Mouse (Mus musculus) layer of hippocampus, postnatal 10 days (tissue): ENCODE measurements at regions not wholly inside any gene's neighbourhood (a gene's known extent, or its start where the extent isn't known, plus 50 kb on each side); places are given as distances from the start of the nearest gene placed in this dataset.

Experiments
- DNase-seq, 2 experiments: peaks; one replicate each; pipeline ENCODE4 v3.0.0; 2021; ENCODE audit warnings: low spot score in 2 of 2

- DNase-seq, result no peak
These were observed 168.1 kb upstream of the Olig3 start for GRCm38 (mm10) chr10:19188082-19188742.

GRCm38 (mm10) chr10:19187716-19188081 lies 168.6 kb upstream of the Olig3 start:
- no peak for DNase-seq

GRCm38 (mm10) chr10:19187084-19187615 lies 169.2 kb upstream of the Olig3 start:
- no peak for DNase-seq

GRCm38 (mm10) chr10:19185790-19186581 lies 170.3 kb upstream of the Olig3 start:
- peak; percentile 23 to 37 for DNase-seq

GRCm38 (mm10) chr10:19184886-19185285 lies 169.4 kb upstream of the Tnfaip3 start:
- DNase-seq, result no peak

DNA sequence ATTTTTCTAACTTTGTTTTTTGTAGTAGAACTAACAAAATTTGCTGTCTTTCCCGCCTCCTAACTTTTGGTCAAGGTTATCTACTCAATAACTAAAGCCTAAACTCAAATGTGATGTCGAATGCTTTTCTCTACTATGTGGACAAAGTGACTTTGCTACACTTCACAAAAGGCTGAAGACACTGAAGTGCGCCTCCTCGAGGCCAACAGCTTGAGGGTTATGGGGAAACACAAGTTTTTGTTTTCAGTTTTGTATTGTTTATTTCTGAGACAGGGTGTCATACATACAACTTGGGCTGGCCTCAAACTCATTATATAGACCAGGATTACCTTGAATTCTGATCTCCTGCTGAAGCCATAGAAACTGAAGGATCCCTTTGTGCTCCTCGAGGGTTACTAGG lies 162.4 kb upstream of the Tnfaip3 start:
- no peak for DNase-seq

GRCm38 (mm10) chr10:19177414-19177813 lies 162.0 kb upstream of the Tnfaip3 start:
- no peak for DNase-seq

DNA sequence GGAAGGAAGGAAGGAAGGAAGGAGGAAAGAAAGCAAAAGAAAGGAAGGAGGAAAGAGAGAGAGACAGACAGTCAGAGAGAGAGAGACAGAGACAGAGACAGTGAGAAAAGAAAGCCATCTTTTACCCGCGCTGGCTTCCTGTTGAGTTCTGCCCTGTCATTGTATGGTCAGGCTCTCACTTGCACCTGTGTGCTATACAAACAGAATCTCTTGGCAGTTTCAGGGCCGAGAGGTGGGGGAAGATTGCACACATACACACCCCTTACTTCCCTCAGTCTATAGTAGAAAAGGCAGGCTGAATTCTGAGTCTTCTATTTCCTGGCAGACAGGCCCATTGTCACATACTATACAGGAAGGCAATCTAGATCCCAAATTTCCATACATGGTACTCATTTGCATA lies 160.8 kb upstream of the Tnfaip3 start:
- no peak for DNase-seq

GRCm38 (mm10) chr10:19171834-19172233 lies 156.4 kb upstream of the Tnfaip3 start:
- no peak for DNase-seq

DNA sequence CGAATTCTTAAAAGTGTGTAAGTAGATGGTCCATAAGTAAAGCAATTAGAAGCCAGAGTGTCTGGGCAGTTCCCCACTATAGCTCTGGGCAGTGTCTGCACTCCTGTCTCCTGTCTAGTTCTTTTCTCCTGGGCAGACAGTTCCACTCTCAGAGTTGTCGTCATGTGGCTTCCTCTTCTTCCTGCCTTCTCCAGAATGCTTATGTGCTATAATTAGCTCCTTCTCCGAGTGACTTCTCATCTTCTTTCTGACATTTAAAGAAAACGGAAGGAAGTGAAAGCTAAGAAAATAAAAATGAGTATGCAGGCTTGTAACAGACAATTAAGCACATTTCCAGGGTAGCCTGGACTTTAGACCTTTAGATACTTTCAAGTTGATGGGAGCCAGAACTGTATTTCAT lies 155.1 kb upstream of the Tnfaip3 start:
- DNase-seq, result no peak

GRCm38 (mm10) chr10:19169272-19169671 lies 153.8 kb upstream of the Tnfaip3 start:
- DNase-seq, result no peak

- no peak for DNase-seq
These were observed 152.9 kb upstream of the Tnfaip3 start for GRCm38 (mm10) chr10:19168362-19168761.

GRCm38 (mm10) chr10:19167641-19168271 lies 152.3 kb upstream of the Tnfaip3 start:
- no peak for DNase-seq

- DNase-seq, result no peak
These were observed 151.6 kb upstream of the Tnfaip3 start for GRCm38 (mm10) chr10:19167101-19167500.

DNA sequence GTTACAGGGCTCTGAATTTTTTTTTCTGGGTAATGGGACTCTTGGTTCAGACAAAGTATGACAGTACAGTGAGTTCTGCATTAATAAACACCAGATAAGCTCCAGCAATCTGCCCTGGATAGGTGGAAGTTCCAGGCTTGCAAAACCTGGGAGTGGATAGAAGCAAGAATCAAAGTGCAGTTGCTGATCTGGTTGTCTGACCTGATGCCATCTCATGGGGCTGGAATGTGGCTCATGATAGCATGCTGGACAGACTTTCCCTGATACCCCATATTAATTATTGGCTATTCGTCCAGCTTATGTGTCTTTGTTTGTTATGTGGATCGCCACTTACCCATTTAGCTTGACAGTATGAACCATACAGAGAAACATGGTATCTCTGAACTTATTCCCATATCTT lies 146.6 kb upstream of the Tnfaip3 start:
- no peak for DNase-seq

DNA sequence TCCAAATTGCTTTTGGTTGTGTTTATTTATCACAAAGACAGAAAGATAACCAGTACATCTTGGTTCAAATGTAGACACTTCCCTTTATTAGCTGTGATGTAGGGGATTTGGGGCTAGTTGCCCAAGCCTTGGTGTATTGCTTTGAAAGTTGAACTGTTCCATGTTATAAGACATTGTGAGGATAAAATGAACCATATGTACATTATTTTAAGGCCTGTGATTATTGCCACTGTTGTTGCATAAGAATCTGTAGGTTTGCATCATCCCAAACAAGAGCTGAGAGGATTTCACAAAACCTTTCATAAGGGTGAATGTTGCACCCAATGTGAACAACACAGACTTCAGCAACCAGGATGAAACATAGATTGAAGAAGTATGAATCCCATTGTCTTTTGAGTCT lies 145.7 kb upstream of the Tnfaip3 start:
- DNase-seq, result no peak

DNA sequence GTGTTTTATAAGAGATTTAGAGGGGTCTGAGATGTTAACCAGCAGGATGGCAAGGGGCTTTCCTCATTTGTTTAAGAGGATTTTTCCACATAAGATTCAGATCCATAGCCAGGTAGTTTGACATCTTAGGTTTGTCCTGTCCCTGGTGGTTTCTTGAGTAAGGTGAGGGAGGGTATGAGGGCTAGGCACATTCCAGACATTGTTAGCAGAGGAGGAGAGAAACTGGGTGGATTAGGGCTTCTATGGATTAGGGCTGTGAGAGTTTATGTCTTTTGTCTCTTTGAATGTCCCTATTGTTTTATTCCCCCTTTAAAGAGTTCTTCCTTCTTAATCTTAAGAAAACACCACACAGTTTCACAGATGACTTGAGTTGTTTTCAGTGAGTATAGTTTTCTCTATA lies 138.6 kb upstream of the Tnfaip3 start:
- no peak for DNase-seq

- DNase-seq, result no peak
These were observed 137.3 kb upstream of the Tnfaip3 start for GRCm38 (mm10) chr10:19152773-19153172.

- no peak for DNase-seq
These were observed 135.3 kb upstream of the Tnfaip3 start for GRCm38 (mm10) chr10:19150766-19151165.

DNA sequence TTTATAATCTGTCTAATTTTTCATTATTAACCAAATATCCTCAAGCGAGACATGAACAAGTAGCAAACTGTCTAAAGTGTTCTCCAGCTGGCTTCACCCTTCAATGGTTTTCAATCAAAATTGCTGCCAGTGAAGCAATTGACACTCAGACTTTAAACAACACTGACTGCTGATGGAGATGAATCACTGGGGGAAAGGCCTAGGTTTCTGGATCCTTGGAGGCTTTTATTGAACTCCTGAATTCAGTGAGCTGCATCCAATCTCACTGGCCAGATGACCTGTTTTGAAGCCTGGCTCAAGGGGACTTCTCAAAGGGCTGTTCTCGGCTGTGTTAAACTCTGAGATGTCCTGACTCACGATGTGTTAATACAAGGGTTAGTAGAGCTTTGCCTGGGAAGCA lies 134.5 kb upstream of the Tnfaip3 start:
- no peak for DNase-seq

- DNase-seq, result no peak
These were observed 133.9 kb upstream of the Tnfaip3 start for GRCm38 (mm10) chr10:19149196-19149869.

DNA sequence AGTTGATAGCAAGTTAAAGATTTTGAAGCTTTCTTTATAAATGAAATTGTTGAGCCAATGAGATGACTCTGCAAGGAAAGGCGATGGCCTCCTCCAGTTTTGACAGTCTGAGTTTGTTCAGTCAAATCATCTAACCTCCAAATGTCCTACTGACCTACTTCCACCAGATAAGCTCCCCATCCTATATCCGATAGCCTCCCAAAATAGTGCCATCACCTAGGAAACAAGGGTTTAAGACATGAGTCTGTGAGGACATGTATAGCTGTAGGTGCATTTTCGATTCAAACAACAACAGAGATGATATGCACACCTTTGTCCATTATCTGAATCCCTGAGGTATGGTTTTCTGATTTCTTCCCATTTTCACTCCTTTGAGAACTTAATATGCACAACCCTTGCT lies 126.0 kb upstream of the Tnfaip3 start:
- DNase-seq, result no peak
